Mouse (Mus musculus): ENCODE measurements around the gene Fam174a. TPM values are rescaled to one million over a fixed set of nuclear protein-coding genes. Genes with fewer than 3 reads are reported as not detected.

Fam174a gene
- polyA plus RNA-seq, 1 experiment from 2014 or later: 15.0 TPM

DNA sequence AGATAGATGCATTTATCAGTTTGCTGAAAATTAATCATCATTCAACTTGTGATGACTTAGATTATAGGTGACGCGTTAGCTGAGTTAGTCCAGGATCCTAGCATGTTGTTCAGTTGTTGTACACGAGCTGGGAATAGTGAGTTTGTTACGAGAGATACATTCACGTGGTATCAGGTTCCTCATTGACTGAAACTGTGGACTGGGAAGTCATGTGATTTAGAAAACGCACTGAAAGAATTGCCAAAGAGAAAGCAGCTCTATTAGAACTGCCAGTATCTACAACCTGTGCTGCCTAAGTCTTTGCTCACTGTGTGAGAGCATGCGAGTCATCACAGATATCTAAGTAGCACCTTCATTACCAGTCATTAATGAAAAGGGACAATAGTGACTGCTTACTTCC is 9.6 kb downstream of the Fam174a start:
- Histone ChIP-seq H3K4me2 (ENCODE audit: low read depth, severe bottlenecking) (no peak overlapping the region), H3K9me3 (ENCODE audit: control insufficient read depth, low read length) (no peaks in the 10 kb centered on the region), H3K9ac (ENCODE audit: low read length) (no peak overlapping the region), H3K27me3 (ENCODE audit: control insufficient read depth, insufficient read depth, low read length) (no peaks in the 10 kb centered on the region), H3K36me3 (ENCODE audit: control insufficient read depth, insufficient read depth, low read length) (0 out of 2 replicates have a peak, but pooled peaks cover 2% of the 10 kb centered on the region), H3K27ac (replicated peaks; ENCODE audit: low read depth, low read length) (no peak overlapping the region), H3K4me1 (ENCODE audit: control insufficient read depth, insufficient read depth, low read length) (no peaks in the 10 kb centered on the region), H3K4me3 (ENCODE audit: low read depth, low read length) (no peak overlapping the region)
- no peak for DNase-seq (ENCODE audit: low spot score)
- ATAC-seq (ENCODE audit: insufficient number of reproducible peaks, low FRiP score, low TSS enrichment, low read depth): no peak
- WGBS: 90% methylated on average over 7 of the region's 7 CpGs

DNA sequence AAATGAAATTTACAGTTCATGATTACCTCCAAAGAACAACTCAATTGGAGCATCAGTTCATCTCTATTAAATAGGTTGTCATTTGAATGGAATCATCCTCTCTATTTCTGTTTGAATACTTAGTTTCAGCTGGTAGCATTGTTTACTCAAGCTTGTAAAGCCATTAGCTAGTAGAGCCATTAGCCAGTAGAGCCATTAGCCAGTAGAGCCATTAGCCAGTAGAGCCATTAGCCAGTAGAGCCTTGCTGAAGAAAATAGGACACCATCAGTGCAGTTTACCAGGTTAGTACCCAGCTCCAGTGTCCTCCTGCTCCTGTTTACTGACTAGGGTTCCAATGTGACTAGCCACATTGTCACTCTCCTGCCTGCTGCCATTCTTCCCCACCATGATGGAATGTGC is 13.4 kb downstream of the Fam174a start:
- ATAC-seq (ENCODE audit: insufficient number of reproducible peaks, low FRiP score, low TSS enrichment, low read depth) (no peak), DNase-seq (ENCODE audit: low spot score) (no peak)
- Histone ChIP-seq H3K4me1 (ENCODE audit: control insufficient read depth, insufficient read depth, low read length) (no peaks in the 10 kb centered on the region), H3K27ac (replicated peaks; ENCODE audit: low read depth, low read length) (no peak overlapping the region), H3K9ac (ENCODE audit: low read length) (no peak overlapping the region), H3K36me3 (ENCODE audit: control insufficient read depth, insufficient read depth, low read length) (0 out of 2 replicates have a peak, but pooled peaks cover 2% of the 10 kb centered on the region), H3K27me3 (ENCODE audit: control insufficient read depth, insufficient read depth, low read length) (no peaks in the 10 kb centered on the region), H3K9me3 (ENCODE audit: control insufficient read depth, low read length) (no peaks in the 10 kb centered on the region), H3K4me2 (ENCODE audit: low read depth, severe bottlenecking) (no peak overlapping the region), H3K4me3 (ENCODE audit: low read depth, low read length) (no peak overlapping the region)

GRCm38 (mm10) chr1:95339618-95340017 is 26.2 kb downstream of the Fam174a start:
- Histone ChIP-seq H3K36me3 (ENCODE audit: control insufficient read depth, insufficient read depth, low read length) (no peaks in the 10 kb centered on the region), H3K4me3 (ENCODE audit: low read depth, low read length) (no peak overlapping the region), H3K4me1 (ENCODE audit: control insufficient read depth, insufficient read depth, low read length) (no peaks in the 10 kb centered on the region), H3K27me3 (ENCODE audit: control insufficient read depth, insufficient read depth, low read length) (no peaks in the 10 kb centered on the region), H3K4me2 (ENCODE audit: low read depth, severe bottlenecking) (no peak overlapping the region), H3K9ac (ENCODE audit: low read length) (no peak overlapping the region), H3K27ac (replicated peaks; ENCODE audit: low read depth, low read length) (no peak overlapping the region), H3K9me3 (ENCODE audit: control insufficient read depth, low read length) (no peaks in the 10 kb centered on the region)
- DNase-seq (ENCODE audit: low spot score) (no peak), ATAC-seq (ENCODE audit: insufficient number of reproducible peaks, low FRiP score, low TSS enrichment, low read depth) (no peak)

DNA sequence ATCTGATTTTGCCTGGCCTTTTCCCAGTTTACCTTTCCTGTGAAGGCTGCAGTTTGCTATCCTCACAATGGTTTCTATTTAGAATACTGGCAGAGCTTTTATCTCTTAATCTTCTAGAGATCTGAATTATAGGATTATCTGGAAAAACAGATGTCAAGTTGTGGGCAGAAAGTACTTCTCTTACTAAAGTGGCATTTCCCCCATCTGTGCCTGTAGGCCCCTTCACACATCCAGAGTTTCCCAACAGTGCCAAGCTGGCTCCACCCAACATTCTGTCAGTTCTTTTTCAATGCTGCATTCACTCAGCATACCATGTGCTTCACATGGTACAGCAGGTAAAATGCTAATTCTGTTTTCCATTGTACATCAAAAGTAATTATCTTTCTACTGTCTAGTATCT is 28.8 kb downstream of the Fam174a start:
- no peaks in the 10 kb centered on the region for H3K36me3 ChIP-seq (ENCODE audit: control insufficient read depth, insufficient read depth, low read length)
- no peak overlapping the region for H3K4me2 ChIP-seq (ENCODE audit: low read depth, severe bottlenecking)
- ATAC-seq (ENCODE audit: insufficient number of reproducible peaks, low FRiP score, low TSS enrichment, low read depth) (no peak), DNase-seq (ENCODE audit: low spot score) (no peak)
- H3K4me3 ChIP-seq (ENCODE audit: low read depth, low read length): no peak overlapping the region
- no peak overlapping the region for H3K27ac ChIP-seq (replicated peaks; ENCODE audit: low read depth, low read length)
- H3K4me1 ChIP-seq (ENCODE audit: control insufficient read depth, insufficient read depth, low read length): no peaks in the 10 kb centered on the region
- no peaks in the 10 kb centered on the region for H3K9me3 ChIP-seq (ENCODE audit: control insufficient read depth, low read length)
- H3K9ac ChIP-seq (ENCODE audit: low read length): no peak overlapping the region
- H3K27me3 ChIP-seq (ENCODE audit: control insufficient read depth, insufficient read depth, low read length): no peaks in the 10 kb centered on the region

GRCm38 (mm10) chr1:95343585-95344485 is 30.4 kb downstream of the Fam174a start:
- Histone ChIP-seq H3K27ac (replicated peaks; ENCODE audit: low read depth, low read length) (no peak overlapping the region), H3K36me3 (ENCODE audit: control insufficient read depth, insufficient read depth, low read length) (no peaks in the 10 kb centered on the region), H3K27me3 (ENCODE audit: control insufficient read depth, insufficient read depth, low read length) (no peaks in the 10 kb centered on the region), H3K4me1 (ENCODE audit: control insufficient read depth, insufficient read depth, low read length) (no peaks in the 10 kb centered on the region), H3K4me2 (ENCODE audit: low read depth, severe bottlenecking) (no peak overlapping the region), H3K4me3 (ENCODE audit: low read depth, low read length) (no peak overlapping the region), H3K9ac (ENCODE audit: low read length) (no peak overlapping the region), H3K9me3 (ENCODE audit: control insufficient read depth, low read length) (no peaks in the 10 kb centered on the region)
- DNase-seq (ENCODE audit: low spot score) (no peak), ATAC-seq (ENCODE audit: insufficient number of reproducible peaks, low FRiP score, low TSS enrichment, low read depth) (no peak)
- WGBS: 79% methylated on average over 5 of the region's 5 CpGs

DNA sequence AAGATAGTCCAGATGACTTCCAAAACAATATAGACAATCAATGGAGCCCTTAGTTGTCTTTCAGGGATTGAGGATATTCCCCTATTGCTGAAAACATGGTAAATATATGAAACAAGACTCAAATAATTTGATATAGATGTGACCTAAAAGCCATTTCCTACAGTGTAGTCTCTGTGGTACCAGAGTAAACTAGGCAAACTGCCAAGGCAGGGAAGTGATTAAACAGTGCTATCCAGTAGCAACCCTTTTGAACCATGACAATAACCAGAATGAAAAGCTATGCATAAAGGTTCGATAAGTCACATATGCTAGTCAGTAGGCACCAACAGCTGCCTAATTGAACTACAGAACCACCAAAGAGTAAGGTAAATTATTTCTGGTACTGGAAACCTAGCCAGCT is 40.7 kb downstream of the Fam174a start:
- Histone ChIP-seq H3K4me2 (ENCODE audit: low read depth, severe bottlenecking) (no peak overlapping the region), H3K36me3 (ENCODE audit: control insufficient read depth, insufficient read depth, low read length) (no peaks in the 10 kb centered on the region), H3K4me3 (ENCODE audit: low read depth, low read length) (no peak overlapping the region), H3K27ac (replicated peaks; ENCODE audit: low read depth, low read length) (no peak overlapping the region), H3K9me3 (ENCODE audit: control insufficient read depth, low read length) (no peaks in the 10 kb centered on the region), H3K4me1 (ENCODE audit: control insufficient read depth, insufficient read depth, low read length) (no peaks in the 10 kb centered on the region), H3K27me3 (ENCODE audit: control insufficient read depth, insufficient read depth, low read length) (no peaks in the 10 kb centered on the region), H3K9ac (ENCODE audit: low read length) (no peak overlapping the region)
- whole genome bisulfite sequencing: 93% methylated on average over 1 of the region's 1 CpGs
- ATAC-seq (ENCODE audit: insufficient number of reproducible peaks, low FRiP score, low TSS enrichment, low read depth): no peak
- no peak for DNase-seq (ENCODE audit: low spot score)

GRCm38 (mm10) chr1:95356904-95357303 is 43.5 kb downstream of the Fam174a start:
- H3K9ac ChIP-seq (ENCODE audit: low read length): no peak overlapping the region
- H3K27me3 ChIP-seq (ENCODE audit: control insufficient read depth, insufficient read depth, low read length): no peaks in the 10 kb centered on the region
- H3K9me3 ChIP-seq (ENCODE audit: control insufficient read depth, low read length): no peaks in the 10 kb centered on the region
- H3K4me3 ChIP-seq (ENCODE audit: low read depth, low read length): no peak overlapping the region
- no peaks in the 10 kb centered on the region for H3K4me1 ChIP-seq (ENCODE audit: control insufficient read depth, insufficient read depth, low read length)
- no peak overlapping the region for H3K4me2 ChIP-seq (ENCODE audit: low read depth, severe bottlenecking)
- ATAC-seq (ENCODE audit: insufficient number of reproducible peaks, low FRiP score, low TSS enrichment, low read depth): no peak
- no peak overlapping the region for H3K27ac ChIP-seq (replicated peaks; ENCODE audit: low read depth, low read length)
- H3K36me3 ChIP-seq (ENCODE audit: control insufficient read depth, insufficient read depth, low read length): no peaks in the 10 kb centered on the region
- DNase-seq (ENCODE audit: low spot score): no peak
- 76% methylated on average over 4 of the region's 4 CpGs for WGBS

- WGBS: 83% methylated on average over 2 of the region's 2 CpGs
- H3K4me1 ChIP-seq (ENCODE audit: control insufficient read depth, insufficient read depth, low read length): no peaks in the 10 kb centered on the region
- no peak overlapping the region for H3K4me3 ChIP-seq (ENCODE audit: low read depth, low read length)
- no peaks in the 10 kb centered on the region for H3K9me3 ChIP-seq (ENCODE audit: control insufficient read depth, low read length)
- no peaks in the 10 kb centered on the region for H3K36me3 ChIP-seq (ENCODE audit: control insufficient read depth, insufficient read depth, low read length)
- H3K27ac ChIP-seq (replicated peaks; ENCODE audit: low read depth, low read length): no peak overlapping the region
- H3K27me3 ChIP-seq (ENCODE audit: control insufficient read depth, insufficient read depth, low read length): no peaks in the 10 kb centered on the region
- no peak overlapping the region for H3K4me2 ChIP-seq (ENCODE audit: low read depth, severe bottlenecking)
- ATAC-seq (ENCODE audit: insufficient number of reproducible peaks, low FRiP score, low TSS enrichment, low read depth) (no peak), DNase-seq (ENCODE audit: low spot score) (no peak)
- H3K9ac ChIP-seq (ENCODE audit: low read length): no peak overlapping the region
Observed at GRCm38 (mm10) chr1:95363692-95364091, 50.3 kb downstream of the Fam174a start.
